Mouse (Mus musculus) c-Kit-positive CD71-positive TER-119-negative erythroid progenitor cells, embryonic 14.5 days (primary cell): Measurements from ENCODE around the gene Susd6.
"Not testable (repeated sequence)": the region's sequence is repeated elsewhere in the genome, so short reads cannot be mapped to it uniquely, and the experiment has no call there.

ENCODE experiments used
- DNase-seq: peaks from one replicate; pipeline ENCODE4 v3.0.0-alpha.2; 2013; ENCODE audit warnings: low read depth

The Susd6 gene

DNA sequence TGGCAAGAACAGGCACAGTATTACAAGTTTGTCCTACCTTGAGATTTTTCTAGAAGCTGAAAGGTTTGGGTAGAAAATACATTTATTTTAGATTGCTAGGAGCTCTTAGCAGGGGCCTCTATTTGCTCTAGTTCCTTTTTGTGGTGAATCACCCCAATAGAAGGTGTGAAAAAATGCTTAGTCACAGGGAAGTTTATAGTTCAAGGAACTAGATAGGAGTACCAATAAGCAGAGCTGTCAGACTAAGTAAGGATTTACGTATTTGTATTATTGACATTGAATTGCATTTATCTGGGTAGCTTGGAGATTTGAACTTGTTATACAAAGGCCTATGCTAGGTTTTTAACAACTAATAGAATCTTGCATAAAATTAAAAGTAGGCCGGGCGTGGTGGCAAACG is 23.6 kb downstream of the Susd6 start:
- DNase-seq: no peak

DNA sequence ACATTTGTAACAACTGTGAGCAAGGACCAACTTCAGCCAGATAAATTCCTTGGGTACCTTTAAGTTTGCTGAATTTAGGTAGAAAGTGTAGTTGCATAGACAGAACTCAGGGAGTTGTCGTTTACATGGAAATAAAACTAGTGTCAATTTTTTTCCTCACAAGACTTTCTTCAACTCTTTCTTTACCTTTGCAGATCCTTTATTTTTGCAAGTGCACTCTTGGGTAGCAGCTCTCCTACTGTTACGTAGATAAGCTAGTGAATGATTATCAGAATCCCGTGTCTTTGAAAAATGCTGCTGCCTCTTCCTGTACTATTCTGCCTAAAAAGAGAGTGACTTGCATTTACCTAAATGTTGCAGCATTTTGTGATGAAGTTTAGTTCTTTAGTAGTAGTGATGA is 24.2 kb downstream of the Susd6 start:
- no peak for DNase-seq

DNA sequence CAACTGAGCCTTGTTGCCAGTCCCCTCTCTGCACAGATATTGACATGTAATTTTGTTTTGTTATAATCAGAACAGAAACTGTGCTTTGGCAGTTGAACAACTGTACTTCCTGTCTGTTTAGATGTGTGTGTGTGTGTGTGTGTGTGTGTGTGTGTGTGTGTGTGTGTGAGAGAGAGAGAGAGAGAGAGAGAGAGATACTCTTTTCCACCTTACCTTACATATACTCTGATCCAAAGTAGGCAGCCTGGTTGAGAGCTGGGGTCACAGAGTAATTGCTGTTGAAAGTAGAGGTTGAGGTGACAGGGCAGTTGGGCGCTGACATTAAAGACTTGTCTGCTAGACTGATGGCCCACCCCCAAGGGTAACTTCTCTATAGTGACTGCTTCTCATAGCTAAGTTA is 25.0 kb downstream of the Susd6 start:
- no peak for DNase-seq

DNA sequence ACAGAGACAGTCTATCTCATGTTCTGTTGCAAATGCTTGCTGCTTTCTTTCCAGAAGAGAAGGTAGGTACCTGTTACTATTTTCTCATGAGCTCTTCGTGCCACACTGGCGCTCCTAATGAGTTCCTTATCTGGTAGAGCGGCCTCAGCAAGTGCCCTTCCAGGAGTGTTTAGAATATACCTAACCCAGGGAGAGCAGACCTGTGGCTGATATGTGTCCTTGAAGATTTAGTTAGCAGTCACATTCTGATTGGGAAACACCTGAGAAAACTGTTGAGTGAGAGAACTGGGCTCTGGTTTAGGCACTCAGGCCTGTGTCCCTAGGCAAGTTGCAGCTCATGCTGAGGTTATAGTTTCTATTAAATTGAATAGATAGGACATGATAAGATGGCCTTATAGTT is 25.6 kb downstream of the Susd6 start:
- DNase-seq: no peak

DNA sequence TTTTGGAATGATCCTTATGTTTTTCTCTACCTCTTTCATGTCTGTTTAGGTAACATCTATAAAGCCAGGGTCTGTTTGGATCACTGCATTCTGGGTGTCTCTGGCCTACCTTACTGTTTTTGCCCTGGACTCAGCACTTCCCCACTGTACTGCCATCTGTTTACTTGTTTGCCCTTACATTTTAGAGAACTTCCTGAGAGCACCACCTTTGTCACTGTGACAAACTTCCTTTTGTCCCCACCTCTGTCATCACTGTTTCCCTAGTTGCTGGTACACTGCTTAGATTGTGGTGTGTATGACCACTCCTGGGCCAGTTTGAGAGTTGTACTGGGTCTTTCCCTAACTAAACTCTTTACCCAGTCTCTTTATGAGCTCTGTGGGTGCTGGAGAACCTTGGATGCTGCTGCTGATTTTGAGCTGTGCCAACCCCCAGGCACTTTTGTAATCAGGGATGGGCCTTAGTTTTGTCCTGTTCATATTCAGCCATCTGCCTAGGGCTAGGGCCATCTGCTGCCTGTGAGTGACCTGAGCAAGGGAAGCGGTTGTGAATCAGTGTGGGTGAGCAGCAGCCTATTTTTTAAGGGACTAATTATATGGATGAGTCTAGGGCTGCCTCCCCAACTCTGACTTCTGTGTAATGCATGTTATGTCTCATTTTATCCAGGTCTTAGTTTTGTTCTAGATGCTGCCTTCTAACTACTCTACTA is 26.2 kb downstream of the Susd6 start:
- DNase-seq: no peak

DNA sequence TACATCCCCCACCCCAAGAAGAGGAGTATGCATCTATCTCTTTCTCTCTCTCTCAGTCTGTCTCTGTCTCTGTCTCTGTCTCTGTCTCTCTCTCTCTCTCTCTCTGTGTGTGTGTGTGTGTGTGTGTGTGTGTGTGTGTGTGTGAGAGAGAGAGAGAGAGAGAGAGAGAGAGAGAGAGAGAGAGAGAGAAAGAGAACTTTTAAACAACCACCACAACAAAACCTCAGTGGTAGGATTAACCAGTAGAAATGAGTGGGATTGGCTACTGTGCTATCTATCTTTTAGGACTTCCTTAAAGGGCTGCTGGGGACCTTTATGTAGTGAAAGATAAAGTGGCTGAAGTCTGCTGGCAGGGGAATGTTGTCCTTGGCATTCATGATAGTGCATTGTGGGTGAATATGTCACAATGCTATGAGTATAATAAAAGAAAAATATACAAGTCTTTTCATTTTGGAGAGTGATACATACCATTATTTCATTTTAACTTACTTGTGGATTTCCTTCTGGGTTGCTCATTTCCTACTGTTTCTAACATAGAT is 27.5 kb downstream of the Susd6 start:
- no peak for DNase-seq

DNA sequence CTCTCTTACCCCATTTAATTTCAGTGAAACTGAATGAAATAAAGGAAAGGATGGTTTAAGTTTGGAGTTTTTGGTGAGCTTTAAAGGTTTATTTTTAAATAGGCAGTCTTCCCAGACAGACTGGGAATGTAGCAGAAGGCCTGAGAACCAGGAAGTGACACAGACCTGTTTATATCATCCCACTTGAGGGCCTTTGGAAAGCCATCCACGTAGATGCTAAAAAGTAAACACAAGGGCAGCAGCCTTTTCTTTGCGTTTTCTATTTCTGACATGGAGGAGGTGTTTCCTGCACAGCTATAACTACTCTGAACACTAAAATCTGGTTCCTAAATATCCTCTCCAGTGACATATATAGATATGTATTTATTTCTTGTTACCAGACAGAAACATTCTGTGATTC is 28.7 kb downstream of the Susd6 start:
- DNase-seq: not testable (repeated sequence)

DNA sequence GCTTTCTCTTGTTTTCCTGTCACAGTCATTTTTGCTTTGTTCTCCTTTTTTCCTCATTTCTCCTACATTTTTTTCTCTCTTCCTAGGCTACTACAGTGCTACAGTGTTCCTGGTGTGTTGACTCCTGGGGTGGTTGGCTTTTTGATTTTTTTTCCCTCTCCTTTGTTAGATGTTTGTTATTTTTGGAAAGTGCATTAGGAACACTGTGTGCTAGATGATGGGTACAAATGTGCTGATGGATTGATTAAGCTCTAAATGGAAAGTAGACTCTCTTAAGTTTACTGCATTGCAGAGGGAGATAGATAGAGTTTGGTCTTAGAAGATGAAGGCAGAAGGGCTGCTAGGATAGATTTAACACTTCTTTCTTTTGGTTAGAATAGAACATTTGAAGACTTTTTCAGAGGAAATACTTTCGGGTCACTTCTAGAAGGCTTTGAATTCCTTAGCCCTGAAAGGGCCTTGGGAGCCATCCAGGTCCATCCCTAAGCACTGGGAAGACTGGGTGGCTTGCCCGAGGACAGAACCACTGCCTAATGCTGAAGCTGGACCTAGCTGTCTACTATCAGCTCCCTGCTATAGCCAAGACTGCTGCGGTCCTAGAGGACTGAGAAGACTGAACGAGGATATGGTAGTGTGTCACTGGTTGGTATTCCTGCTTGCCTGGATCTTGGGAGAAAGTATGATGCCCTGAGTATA is 31.1 kb downstream of the Susd6 start:
- no peak for DNase-seq

DNA sequence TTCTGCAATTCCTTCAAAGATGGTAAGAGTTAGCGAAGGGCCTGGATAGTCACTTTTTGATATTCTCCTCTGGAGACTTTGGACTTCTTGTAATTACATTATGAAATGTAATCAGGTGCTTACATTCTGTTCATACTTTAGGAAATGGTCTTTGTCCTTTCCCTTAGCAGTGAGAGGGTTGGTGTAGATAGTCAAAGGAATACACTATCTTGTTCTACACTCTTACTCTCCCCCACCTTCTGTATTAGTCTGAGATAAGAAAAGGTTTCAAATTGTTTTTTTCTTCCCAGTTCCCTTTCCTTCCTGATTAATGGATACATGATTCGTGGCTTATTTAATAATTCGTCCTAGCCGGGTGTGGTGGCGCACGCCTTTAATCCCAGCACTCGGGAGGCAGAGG is 32.2 kb downstream of the Susd6 start:
- DNase-seq: no peak

DNA sequence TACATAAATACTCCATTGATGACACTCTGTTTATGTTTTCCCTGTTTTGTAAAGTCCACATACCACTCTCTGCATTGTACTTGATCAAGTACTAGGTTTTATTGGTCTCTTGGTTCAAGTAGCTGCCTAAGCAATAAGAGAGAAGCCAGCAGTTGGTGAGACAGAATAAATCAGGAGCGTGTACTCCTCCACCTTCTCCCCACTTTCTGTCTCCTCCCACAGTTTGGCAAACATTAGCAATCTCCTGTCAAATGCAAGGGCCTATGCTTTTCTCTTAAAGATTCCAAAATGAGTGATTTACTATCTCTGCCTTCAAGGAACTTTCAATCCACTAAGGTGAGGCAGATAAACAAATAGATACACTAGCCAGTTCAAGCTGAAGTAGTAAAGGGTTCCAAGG is 33.9 kb downstream of the Susd6 start:
- DNase-seq: no peak

DNA sequence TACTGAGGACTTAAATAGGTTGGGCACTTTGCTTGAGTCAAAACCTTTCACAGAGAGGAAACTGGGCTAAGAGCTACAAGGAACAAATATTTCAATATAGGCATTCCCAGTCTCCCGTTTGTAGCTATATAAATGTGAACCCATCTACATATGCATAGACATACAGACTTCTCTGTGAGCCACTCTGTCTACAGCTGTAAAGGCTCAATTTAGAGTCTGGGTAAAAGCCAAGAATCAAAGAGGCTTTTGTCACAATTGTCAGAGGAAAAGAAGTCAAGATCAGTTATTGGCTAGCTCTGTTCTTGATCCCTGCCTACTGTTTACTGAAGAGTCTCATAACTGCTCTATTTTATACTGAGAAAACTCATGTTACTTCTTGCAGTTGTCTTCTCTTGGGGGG is 36.1 kb downstream of the Susd6 start:
- DNase-seq: no peak

DNA sequence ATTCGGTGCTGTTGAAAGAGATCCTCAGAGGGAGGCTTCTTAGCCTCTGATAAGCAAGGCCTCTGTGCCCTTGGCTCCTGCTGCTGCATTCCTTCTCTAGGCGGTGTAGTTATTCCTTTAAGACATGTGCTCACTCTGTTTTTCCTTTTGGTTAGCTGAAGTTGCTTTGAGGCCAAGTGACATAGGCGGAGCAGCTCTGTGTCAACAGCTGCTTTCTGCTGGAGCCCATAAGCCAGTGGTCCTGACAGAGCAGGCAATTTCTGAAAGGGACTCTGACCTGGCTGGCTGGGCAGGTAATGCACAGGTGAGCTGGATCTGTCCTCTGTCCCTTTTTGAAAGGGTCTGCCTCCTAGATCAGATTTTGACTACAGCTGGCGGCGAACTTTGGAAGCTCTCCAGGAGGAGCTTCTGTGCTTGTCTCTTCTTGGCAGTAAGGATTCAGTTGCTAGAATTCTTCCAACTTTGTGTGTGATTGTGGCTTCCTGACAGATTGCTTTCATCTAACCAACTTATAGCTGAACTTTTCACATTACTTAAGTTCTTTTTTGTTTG is 37.2 kb downstream of the Susd6 start:
- DNase-seq: no peak

DNA sequence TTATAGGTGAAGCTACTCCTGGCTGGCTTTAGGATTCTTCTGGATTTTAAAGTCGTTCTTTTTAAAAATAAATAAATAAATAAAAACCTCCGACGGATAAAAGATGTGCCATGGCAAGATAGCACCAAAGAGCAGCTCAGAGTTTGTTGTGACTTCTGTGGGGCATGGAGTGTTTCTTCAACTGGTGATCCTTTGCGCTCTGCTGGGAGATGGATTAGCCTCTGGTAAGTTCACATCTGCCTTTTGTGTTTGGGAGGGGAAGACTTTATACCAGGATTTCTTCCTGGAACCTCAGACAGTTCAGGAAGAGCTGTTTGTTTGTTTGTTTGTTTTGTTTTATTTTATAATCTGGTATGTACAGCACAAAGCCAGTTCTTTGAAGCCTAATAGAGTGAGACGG is 37.7 kb downstream of the Susd6 start:
- DNase-seq: no peak

DNA sequence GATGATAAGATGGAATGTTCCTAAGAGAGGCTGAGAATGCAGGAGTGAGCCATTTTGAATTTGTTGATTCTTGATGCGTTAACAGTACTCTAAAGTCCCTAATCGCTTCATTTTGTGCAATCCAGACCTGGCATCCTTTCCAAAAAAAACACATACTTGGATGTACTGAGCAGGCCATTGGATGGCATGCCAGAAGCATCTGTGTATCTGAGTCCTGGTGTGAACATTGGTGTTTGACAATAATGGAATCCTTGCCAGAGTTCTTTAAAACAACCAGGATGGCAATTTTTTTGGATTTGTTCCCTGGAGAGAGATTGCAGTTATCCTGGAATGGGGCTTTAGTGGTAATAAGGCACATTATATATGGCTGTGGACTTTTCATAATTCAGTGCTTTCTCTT is 38.6 kb downstream of the Susd6 start:
- no peak for DNase-seq

DNA sequence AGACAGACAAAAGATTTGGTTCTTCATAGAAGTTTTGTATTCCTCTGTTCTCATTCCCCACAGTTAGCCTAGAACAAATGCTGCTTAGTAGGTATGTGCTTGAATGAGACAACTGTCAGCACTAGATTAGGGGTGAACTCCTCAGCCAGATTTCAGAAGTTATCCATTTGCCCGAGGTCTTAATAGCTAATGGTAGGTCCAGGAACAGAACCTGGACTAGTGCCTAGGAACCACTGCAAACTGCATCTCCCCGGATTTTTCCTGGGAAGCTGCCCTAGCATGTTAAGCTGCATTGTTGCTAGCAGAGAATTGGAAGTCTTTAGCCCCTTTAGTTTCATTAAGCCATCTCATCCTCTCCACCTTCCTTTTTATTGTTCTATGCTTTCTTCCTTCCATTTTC is 39.9 kb downstream of the Susd6 start:
- DNase-seq: no peak

DNA sequence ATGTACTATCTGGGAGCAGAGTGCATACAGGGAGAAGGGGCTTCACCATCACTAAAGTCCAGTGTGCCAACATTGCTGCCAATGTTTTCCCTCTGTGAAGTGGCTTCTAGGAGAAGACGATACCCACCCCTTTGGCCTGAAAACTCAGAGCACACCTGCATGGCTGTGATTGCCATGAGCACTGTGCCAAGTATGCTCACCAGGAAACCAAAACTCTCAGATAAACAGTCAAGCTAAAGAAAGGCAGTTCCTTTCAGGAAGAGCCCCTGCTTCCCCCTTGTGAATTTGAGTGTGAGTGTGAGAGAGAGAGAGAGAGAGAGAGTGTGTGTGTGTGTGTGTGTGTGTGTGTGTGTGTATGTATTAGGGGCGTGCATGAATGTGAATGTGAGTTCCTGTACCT is 40.5 kb downstream of the Susd6 start:
- DNase-seq: no peak

DNA sequence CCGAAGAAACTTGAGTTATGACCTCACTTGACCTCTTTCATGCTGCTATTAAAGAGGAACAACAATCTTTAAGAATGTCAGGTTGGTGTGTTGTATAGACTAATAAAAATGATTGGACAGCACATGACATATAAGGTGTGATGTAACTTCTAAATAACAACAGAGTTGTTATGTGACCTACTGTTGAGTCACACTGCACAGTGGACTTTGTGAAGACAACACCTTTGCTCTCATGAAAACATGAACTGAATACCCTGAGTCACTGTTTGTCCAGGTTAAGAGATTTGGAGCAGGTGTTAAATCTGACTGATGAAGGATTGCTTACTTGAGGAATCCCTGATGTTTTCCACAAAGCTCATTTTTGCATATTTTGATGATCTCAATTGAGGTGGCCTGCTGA is 42.0 kb downstream of the Susd6 start:
- no peak for DNase-seq

DNA sequence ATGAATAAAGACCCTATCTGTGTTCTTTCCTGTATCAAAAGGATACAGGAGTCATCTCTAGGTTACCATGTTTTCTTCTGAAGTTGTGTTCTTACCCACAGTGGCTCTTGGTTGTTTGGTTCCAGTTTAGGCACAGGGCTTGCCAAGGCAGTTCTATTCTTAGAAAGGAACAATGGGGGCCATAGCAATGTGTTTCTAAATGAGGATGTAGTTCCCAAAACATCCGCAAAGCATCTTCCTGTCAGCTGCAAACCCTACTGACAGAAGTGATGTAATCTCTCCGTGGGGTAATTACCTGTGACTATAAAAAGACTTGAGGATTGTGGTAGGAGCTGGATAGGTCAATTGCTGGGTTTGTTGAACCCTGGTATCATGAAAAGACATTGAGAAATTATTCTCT is 43.2 kb downstream of the Susd6 start:
- DNase-seq: no peak

DNA sequence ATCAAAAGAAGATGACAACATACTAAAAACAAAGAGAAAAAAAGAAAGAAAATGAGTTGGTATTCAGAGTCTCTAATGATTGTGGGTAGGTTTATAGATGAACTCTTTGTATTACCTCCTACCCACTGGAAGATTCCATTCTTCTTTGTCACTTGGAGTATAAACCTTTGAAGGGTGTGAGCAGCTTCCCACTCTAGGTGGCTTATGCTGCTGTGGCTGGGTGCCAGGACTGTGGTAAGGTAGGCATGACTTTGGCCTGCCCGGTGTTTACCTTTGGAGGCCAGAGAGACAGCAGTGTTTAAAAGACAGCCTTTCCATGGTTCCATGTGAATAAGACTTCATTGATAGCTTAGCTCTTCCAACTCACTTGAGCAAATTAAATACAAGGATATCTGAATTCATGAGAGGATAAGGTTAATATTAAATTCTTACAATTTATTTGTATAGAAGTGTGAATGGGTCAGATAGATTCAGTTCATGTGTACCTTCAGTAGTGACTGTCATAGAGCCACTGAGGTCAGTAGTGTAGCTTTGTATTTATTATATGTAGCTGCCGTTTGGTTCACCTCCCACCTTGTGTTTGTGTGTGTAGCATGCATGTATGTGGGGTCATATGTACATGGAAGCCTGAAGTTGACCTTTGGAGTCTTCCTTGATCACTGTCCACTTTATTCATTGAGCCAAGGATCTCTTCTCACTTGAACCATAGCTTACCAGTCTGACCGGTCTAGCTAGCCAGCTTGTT is 44.0 kb downstream of the Susd6 start:
- DNase-seq: no peak

DNA sequence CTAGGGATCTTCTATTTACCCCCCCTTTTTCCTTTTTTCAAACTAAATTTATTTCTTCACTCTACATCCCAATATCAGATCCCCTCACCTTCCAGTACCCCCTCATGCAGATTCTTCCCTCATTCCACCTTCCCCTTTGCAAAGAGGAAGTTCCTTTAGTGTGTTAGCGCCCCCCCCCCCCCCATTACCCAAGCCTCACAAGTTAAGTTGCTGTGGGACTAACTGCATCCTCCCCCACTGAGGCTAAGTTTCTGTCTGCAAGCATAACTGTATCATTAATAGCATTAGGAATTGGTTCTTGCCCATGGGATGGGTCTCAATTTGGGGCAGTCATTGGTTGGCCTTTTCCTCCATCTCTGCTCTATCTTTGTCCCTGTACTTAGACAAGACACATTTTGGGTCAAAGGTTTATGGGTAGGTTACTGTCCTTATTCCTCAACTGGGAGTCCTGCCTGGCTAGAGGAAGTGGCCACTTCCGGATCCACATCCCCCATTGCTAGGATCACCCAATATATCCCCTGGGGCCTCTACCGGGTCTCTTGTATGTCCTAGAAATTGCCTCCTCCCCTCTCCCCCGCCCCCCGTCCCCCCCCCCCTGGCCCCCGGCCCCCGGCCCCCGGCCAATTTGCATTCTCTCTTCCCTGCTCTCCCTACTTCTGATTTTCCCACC is 44.7 kb downstream of the Susd6 start:
- DNase-seq: no peak

DNA sequence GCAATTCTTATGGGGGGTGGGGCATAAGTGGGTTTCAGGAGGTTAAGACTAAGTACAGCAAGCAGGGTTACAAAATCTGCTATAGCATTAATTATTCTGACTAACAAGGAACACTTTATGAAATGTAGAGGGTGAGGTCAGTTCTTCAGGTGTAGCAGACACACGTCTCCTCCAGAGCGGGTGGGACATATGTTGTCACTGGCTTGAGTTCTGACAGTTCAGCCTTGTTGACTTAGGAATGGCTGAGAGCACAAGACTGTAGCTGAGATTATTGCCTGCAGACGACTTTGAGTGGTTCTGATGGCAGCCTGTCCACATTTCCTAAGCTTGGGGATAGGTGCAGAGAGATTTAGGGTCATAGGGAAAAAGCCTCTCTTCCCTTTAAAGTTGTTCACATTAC is 47.3 kb downstream of the Susd6 start:
- DNase-seq: no peak

DNA sequence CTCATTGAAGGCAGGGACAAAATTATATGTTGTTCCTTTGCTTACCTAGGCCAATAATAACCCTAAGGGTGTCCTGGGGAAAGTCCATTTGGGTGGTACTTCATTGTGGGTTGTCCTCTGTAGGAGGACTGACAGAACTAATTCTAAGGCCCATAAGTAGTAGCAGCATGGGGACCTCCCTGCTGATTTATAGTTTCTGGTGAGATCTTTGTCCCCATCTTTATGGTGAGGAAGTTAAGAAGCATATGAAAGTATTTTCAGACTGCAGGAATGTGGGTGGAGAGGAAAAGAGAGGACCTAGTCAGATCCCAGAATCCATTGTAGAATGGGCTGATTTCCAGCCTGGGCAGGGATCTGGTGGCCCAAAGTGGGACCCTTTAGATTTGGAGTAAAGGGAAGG is 48.0 kb downstream of the Susd6 start:
- DNase-seq: no peak
